Mouse (Mus musculus) ES-Bruce4 (cell line): ENCODE measurements at regions not wholly inside any gene's neighbourhood (a gene's known extent, or its start where the extent isn't known, plus 50 kb on each side); places are given as distances from the start of the nearest gene placed in this dataset.

Experiments used
- CTCF ChIP-seq: IDR thresholded peaks from one replicate; pipeline ENCODE4 v1.8.1; 2011; ENCODE audit warnings: low read depth, low read length
- EP300 ChIP-seq: IDR thresholded peaks from 2 replicates; pipeline ENCODE4 v1.6.1; 2011; ENCODE audit warnings: low read depth, low read length; ENCODE audit not compliant: insufficient read depth
- POLR2A ChIP-seq: IDR thresholded peaks from one replicate; pipeline ENCODE4 v1.8.1; 2011; ENCODE audit warnings: low read length; ENCODE audit not compliant: insufficient read depth

- TF ChIP-seq EP300 (peak; percentile 99), POLR2A (no peak), CTCF (no peak)
Observed at GRCm38 (mm10) chr7:79211287-79211976, 61.6 kb upstream of the Abhd2 start.
